Mouse (Mus musculus): ENCODE measurements around the gene Ap1s3. TPM values are rescaled to one million over a fixed set of nuclear protein-coding genes. Genes with fewer than 3 reads are reported as not detected.

Ap1s3 gene
- polyA plus RNA-seq, 1 experiment: 1.8 TPM

- H3K4me3 ChIP-seq (replicated peaks; ENCODE audit: insufficient read depth, low read depth, low read length): no peak overlapping the region
- no peaks in the 10 kb centered on the region; the same call in 1 of the 2 replicates for H3K4me1 ChIP-seq (ENCODE audit: control insufficient read depth, insufficient read depth, low read length)
- WGBS: 53% methylated on average over 3 of the region's 3 CpGs
- no peak overlapping the region for H3K27ac ChIP-seq (ENCODE audit: insufficient read depth, low read length)
- no peak for DNase-seq
- TF ChIP-seq POLR2A (IDR thresholded peaks at IDR 0.05; ENCODE audit: borderline replicate concordance, insufficient read depth, low read length) (no peak), CTCF (IDR thresholded peaks at IDR 0.05; ENCODE audit: borderline replicate concordance, insufficient read depth, low read depth, low read length) (no peak)
- no peaks in the 10 kb centered on the region for H3K27me3 ChIP-seq (ENCODE audit: control insufficient read depth, insufficient read depth, low read length)
Observed at GRCm38 (mm10) chr1:79706707-79707106, 34.9 kb upstream of the Ap1s3 start.

DNA sequence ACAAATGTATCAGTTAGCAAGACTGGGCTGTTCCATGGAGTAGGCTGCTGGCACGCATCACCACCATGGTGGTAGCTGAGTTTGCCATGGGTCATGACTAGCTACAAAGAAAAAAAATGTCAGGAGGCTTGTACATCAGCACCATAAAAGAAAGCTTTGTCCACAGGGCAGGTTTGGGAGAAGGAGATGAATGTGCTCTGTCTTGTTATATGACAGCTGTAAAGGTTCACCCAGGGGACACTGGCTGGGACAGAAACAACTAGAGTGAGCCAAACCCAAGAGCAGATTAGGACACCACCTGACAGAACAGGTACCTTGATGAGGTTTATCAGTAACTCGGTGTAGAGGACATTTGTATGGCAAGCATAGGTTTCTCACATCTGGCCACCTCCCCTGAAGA is 32.9 kb upstream of the Ap1s3 start:
- WGBS: 91% methylated on average over 2 of the region's 2 CpGs
- no peak for TF ChIP-seq CTCF (IDR thresholded peaks at IDR 0.05; ENCODE audit: borderline replicate concordance, insufficient read depth, low read depth, low read length)
- no peak for TF ChIP-seq POLR2A (IDR thresholded peaks at IDR 0.05; ENCODE audit: borderline replicate concordance, insufficient read depth, low read length)

DNA sequence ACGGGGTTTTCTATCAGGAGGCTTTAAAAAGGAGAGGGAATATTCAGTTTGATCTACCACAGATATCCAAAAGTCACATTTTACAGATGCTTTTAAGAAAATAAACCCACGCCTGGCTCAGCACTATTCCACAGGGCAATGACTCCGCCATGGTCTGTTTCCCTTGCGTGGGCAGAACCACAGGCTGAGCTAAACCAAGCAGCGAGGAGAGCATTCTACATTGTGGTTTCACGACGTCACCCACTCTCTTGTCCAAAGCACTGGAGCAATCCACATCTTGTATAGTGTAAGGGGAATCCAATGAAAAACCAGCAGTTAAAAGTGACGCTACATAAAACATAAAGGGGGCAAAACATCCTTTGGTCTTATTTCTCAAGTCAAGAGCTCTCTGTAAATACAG is 31.7 kb upstream of the Ap1s3 start:
- DNase-seq: no peak
- WGBS: 93% methylated on average over 8 of the region's 8 CpGs
- Histone ChIP-seq H3K4me1 (ENCODE audit: control insufficient read depth, insufficient read depth, low read length) (no peaks in the 10 kb centered on the region), H3K4me3 (replicated peaks; ENCODE audit: insufficient read depth, low read depth, low read length) (no peak overlapping the region), H3K27ac (ENCODE audit: insufficient read depth, low read length) (no peak overlapping the region), H3K27me3 (ENCODE audit: control insufficient read depth, insufficient read depth, low read length) (no peaks in the 10 kb centered on the region)
- TF ChIP-seq POLR2A (IDR thresholded peaks at IDR 0.05; ENCODE audit: borderline replicate concordance, insufficient read depth, low read length): no peak

More for the DNA sequence above, 32.9 kb upstream of the Ap1s3 start:
- H3K27ac ChIP-seq (ENCODE audit: insufficient read depth, low read length): no peak overlapping the region
- H3K4me1 ChIP-seq (ENCODE audit: control insufficient read depth, insufficient read depth, low read length): no peaks in the 10 kb centered on the region
- H3K27me3 ChIP-seq (ENCODE audit: control insufficient read depth, insufficient read depth, low read length): no peaks in the 10 kb centered on the region
- no peak for DNase-seq
- no peak overlapping the region for H3K4me3 ChIP-seq (replicated peaks; ENCODE audit: insufficient read depth, low read depth, low read length)

DNA sequence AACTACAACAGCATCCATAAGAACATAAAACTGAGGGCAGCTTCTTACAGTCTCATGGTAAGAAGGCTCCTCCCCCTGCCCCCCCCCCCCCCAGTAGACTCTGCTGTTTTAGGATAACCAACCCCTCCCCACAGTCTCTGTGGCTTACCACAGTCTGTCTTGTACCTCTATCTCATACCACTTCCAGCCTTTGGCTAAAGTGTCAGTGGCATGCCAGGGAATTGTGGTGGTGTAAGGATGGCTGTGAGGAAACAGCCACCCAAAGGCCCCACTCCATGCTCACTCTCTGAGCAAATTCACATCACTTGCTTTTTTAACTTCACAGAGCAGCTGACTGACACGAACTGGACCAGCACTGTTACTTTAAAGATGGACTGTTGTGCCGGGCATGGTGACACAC is 26.7 kb upstream of the Ap1s3 start:
- no peak overlapping the region for H3K4me3 ChIP-seq (replicated peaks; ENCODE audit: insufficient read depth, low read depth, low read length)

GRCm38 (mm10) chr1:79697382-79697781 is 25.6 kb upstream of the Ap1s3 start:
- Histone ChIP-seq H3K4me3 (replicated peaks; ENCODE audit: insufficient read depth, low read depth, low read length) (no peak overlapping the region), H3K27me3 (ENCODE audit: control insufficient read depth, insufficient read depth, low read length) (no peaks in the 10 kb centered on the region), H3K27ac (ENCODE audit: insufficient read depth, low read length) (no peak overlapping the region), H3K4me1 (ENCODE audit: control insufficient read depth, insufficient read depth, low read length) (peaks cover 3% of the 10 kb centered on the region)
- DNase-seq: peak in 1 of 2 experiments; percentile 20
- WGBS: 3% methylated on average over 9 of the region's 9 CpGs
- TF ChIP-seq POLR2A (IDR thresholded peaks at IDR 0.05; ENCODE audit: borderline replicate concordance, insufficient read depth, low read length): no peak
- TF ChIP-seq CTCF (IDR thresholded peaks at IDR 0.05; ENCODE audit: borderline replicate concordance, insufficient read depth, low read depth, low read length): no peak

More for the DNA sequence above, 26.7 kb upstream of the Ap1s3 start:
- Histone ChIP-seq H3K4me1 (ENCODE audit: control insufficient read depth, insufficient read depth, low read length) (peaks cover 3% of the 10 kb centered on the region), H3K27ac (ENCODE audit: insufficient read depth, low read length) (no peak overlapping the region), H3K27me3 (ENCODE audit: control insufficient read depth, insufficient read depth, low read length) (no peaks in the 10 kb centered on the region)
- no peak for DNase-seq
- 88% methylated on average over 2 of the region's 2 CpGs for WGBS
- no peak for TF ChIP-seq CTCF (IDR thresholded peaks at IDR 0.05; ENCODE audit: borderline replicate concordance, insufficient read depth, low read depth, low read length)

DNA sequence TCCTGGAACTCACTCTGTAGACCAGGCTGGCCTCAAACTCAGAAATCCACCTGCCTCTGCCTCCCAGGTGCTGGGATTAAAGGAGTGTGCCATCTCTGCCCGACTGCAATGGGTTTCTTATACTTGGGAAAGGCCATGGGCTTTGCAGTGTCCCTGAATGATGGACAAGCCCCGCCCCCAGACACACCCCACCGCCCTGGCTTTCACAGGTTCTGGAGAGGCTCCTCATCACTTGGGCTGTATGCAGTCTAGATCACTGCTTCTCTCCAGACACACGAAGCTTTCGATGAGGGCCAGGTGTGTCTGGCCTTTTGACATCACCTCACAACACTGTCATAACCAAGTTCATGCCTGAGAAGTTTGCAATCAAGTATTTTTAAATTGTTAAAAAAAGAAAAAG is 25.2 kb upstream of the Ap1s3 start:
- 39% methylated on average over 5 of the region's 5 CpGs for WGBS
- no peak overlapping the region for H3K4me3 ChIP-seq (replicated peaks; ENCODE audit: insufficient read depth, low read depth, low read length)
- no peak overlapping the region for H3K27ac ChIP-seq (ENCODE audit: insufficient read depth, low read length)
- no peaks in the 10 kb centered on the region for H3K27me3 ChIP-seq (ENCODE audit: control insufficient read depth, insufficient read depth, low read length)
- no peak for TF ChIP-seq CTCF (IDR thresholded peaks at IDR 0.05; ENCODE audit: borderline replicate concordance, insufficient read depth, low read depth, low read length)
- no peak for TF ChIP-seq POLR2A (IDR thresholded peaks at IDR 0.05; ENCODE audit: borderline replicate concordance, insufficient read depth, low read length)
- DNase-seq: no peak
- peaks cover 3% of the 10 kb centered on the region for H3K4me1 ChIP-seq (ENCODE audit: control insufficient read depth, insufficient read depth, low read length)

DNA sequence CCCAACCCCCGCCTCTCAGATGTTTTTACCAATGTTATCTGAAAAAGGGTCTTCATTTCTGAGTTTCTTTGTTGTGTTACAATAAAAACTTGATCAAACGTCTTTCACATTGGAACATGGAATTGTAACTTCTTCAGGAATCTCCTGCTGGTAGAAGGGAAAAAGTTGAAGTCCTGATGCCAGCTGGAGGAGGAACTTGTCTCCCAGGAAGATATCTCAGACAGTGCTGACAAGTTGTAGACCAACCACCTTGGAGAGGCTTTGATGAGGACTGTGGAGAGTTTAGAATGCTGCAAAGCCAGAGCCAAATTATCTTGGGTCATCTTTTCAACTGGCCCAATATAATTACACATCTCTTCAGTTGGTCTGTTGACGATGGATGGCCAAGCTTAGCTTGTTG is 20.7 kb upstream of the Ap1s3 start:
- WGBS: 81% methylated on average over 3 of the region's 3 CpGs
- Histone ChIP-seq H3K4me1 (ENCODE audit: control insufficient read depth, insufficient read depth, low read length) (peaks cover 2% of the 10 kb centered on the region), H3K27me3 (ENCODE audit: control insufficient read depth, insufficient read depth, low read length) (no peaks in the 10 kb centered on the region), H3K4me3 (replicated peaks; ENCODE audit: insufficient read depth, low read depth, low read length) (no peak overlapping the region), H3K27ac (ENCODE audit: insufficient read depth, low read length) (no peak overlapping the region)
- no peak for DNase-seq
- TF ChIP-seq POLR2A (IDR thresholded peaks at IDR 0.05; ENCODE audit: borderline replicate concordance, insufficient read depth, low read length): no peak

DNA sequence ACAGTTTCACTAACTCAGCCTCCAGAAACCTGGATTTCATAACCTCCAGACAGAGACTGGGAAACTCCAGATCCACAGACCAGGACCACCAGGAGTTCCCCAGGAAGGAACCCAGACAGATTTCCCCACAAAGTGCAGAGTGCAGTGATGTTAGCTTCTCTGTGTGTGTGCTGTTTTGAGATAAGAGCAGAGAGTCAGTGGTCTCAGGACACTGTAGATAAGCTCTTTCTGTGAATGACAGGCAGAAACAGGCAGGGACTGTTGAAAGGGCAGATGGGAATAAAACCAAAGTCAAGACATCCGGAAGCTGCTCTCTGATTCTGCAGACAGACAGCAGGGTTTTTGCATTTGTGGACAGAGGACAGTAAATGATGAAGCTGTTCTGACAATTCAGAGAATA is 15.5 kb upstream of the Ap1s3 start:
- 82% methylated on average over 1 of the region's 1 CpGs for WGBS
- H3K27me3 ChIP-seq (ENCODE audit: control insufficient read depth, insufficient read depth, low read length): no peaks in the 10 kb centered on the region
- no peak overlapping the region for H3K27ac ChIP-seq (ENCODE audit: insufficient read depth, low read length)
- H3K4me3 ChIP-seq (replicated peaks; ENCODE audit: insufficient read depth, low read depth, low read length): no peak overlapping the region
- no peaks in the 10 kb centered on the region for H3K4me1 ChIP-seq (ENCODE audit: control insufficient read depth, insufficient read depth, low read length)
- no peak for TF ChIP-seq CTCF (IDR thresholded peaks at IDR 0.05; ENCODE audit: borderline replicate concordance, insufficient read depth, low read depth, low read length)
- no peak for TF ChIP-seq POLR2A (IDR thresholded peaks at IDR 0.05; ENCODE audit: borderline replicate concordance, insufficient read depth, low read length)
- DNase-seq: no peak

GRCm38 (mm10) chr1:79684027-79684426 is 12.3 kb upstream of the Ap1s3 start:
- Histone ChIP-seq H3K4me1 (ENCODE audit: control insufficient read depth, insufficient read depth, low read length) (no peaks in the 10 kb centered on the region), H3K27me3 (ENCODE audit: control insufficient read depth, insufficient read depth, low read length) (no peaks in the 10 kb centered on the region), H3K27ac (ENCODE audit: insufficient read depth, low read length) (no peak overlapping the region), H3K4me3 (replicated peaks; ENCODE audit: insufficient read depth, low read depth, low read length) (no peak overlapping the region)
- no peak for TF ChIP-seq CTCF (IDR thresholded peaks at IDR 0.05; ENCODE audit: borderline replicate concordance, insufficient read depth, low read depth, low read length)
- no peak for DNase-seq
